Mouse (Mus musculus) T-helper 1 cell (primary cell): ENCODE measurements around the gene Col15a1.

Experiments
- in situ Hi-C: fragments of 300-600 bp; cut with MboI, MseI; formaldehyde crosslinking; loops from one replicate; pipeline ENCODE4 v1.15.1; 2025; ENCODE audit warnings: high pct_unique_total_duplicates

Col15a1 gene

DNA sequence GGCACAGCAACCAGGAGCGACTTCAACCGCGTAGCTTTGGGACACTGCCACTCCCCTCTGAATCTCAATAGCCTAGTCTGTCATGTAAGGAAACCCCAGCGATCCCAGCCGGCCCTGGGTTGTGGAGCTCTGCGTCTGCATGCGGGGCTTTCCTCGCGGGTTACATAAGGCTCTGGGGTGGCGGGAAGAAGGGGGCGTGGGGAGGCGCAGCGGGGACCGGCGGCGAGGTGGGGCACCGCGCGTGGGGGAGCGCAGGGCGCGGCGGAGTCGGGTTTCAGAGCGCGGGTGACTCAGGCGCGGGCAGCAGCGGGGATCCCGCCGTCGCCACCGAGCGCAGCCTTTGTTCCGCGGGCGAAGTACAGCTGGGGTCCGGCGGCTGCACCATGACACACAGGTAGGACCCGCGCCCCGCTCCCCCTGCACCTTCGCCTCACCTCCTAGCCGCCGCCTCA is at the start of gene Col15a1:
TSS of gene Col15a1 (plus strand) at position 193 of the 452 bp plus-strand sequence.
- in situ Hi-C loops: no loop called here

DNA sequence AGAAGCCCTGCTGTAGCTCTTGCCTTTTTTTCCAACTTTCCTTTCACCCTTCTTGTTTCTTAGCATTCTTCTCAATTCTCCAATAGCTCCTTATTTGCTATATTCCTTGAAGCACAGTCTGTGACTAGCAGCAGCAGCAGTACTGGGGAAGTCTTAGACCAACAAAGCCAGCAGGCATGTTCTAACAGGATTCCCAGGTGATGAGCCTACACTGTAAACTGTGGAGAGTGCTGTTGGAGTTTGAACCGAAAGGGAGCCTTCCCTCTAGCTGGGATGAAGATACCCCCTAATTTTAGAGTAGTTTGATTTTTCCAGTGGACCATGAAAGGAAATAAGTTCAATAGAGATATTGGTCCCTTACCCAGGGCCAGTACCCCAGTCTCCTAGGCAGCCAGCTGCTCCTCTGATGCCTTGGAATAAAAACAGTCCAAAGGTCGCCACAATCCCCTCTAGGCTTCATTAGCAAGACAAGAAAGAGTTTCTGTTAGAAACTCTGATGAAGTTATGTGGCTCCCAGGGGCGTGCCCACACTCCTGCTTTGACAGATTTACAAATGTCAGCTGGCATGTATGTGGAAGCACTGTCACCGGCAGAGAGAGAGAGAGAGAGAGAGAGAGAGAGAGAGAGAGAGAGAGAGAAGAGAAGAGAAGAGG is 46.7 kb upstream of the Col15a1 start:
- in situ Hi-C loops: no loop called here

DNA sequence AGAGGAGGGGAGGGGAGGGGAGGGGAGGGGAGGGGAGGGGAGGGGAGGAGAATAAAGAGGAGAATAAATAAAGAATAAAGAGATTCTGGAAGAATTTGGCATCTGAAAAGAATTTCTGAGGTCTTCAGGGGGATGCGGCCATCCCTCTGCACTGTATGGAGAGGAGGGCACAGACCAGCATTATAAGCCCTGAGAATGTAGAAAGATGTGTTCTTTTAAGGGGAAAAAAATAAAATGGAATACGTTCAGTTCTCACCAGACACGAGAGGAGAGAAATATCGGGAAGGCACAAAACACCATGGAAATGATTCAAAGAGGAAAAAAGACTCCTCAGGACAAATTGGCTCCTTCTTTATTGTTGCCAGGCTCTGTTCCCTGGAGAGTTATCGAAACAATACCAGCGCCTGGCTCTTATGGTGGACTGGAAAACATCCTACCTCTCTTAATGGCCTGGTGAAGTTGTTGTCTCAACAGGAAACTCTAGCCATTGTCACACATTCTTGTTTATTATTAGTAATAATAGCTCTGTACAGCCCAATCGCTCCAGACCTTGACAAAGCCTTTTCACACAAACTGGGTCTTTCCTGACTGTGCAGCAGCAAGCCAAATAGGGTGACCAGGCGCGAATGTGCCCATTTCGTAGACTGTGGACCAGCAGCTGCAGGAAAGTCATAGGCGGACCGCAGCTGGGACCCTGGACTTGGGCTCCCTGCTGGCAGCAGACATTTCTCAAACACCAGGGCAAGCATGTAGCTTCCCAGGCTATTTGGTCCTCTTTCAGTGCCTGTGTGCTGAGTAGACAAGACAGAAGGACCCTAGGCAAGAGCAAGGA is 46.0 kb upstream of the Col15a1 start:
- in situ Hi-C loops: no loop called here

GRCm38 (mm10) chr4:47172314-47172713 is 35.6 kb upstream of the Col15a1 start:
- in situ Hi-C loops: no loop called here

DNA sequence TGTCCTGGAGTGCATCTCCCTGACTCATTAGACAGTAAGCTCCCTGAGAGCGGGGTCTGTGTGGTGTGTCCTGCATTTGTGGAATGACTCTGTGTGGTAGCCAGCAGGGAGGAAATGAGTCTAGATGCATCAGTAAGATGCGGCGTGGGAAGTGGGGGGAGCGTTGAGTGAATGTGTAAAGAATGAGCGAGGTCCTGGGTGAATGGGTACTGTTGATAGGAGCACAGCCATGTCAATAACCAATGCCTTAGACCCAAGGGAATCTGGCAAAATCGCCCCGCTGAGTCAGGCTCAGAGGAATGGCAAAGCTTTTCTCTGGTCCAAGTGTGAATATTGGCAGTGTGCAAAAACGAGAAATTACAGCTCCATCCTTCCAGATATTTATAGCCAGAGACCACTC is 30.9 kb upstream of the Col15a1 start:
- in situ Hi-C loops: no loop called here

DNA sequence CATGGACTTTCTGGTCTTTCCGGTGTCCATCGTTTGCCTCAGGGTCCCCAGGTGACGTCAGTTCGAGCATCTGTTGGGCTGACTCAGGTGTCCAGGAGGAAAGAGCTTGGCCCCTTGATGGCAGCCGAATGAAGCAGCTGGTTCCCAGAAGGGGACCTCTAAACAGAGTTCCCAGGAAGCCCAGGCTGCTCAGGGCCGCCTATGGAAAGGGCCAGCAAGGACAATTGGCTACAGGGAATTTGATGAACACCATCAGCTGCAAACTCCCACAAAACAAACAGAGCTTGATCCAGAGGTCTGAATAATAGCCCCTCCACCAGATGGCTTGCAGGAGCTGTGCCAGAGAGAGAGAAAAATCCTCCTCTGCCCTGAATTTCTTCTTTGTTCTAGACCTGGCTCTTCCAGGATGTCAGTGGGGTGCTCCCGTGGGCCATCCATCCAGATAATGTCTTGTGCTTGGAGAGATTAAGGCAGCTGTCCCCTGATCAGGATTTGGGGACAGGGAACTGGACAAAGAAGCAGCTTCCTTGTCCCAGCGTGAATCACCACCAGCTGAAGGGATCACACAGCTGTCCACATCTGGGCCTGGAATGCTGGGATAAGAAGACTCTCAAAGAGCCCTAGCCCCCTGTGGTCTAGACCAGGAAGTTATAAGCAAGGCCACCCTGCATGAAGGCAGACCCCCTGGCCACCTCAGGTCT is 29.6 kb upstream of the Col15a1 start:
- in situ Hi-C loops: no loop called here

DNA sequence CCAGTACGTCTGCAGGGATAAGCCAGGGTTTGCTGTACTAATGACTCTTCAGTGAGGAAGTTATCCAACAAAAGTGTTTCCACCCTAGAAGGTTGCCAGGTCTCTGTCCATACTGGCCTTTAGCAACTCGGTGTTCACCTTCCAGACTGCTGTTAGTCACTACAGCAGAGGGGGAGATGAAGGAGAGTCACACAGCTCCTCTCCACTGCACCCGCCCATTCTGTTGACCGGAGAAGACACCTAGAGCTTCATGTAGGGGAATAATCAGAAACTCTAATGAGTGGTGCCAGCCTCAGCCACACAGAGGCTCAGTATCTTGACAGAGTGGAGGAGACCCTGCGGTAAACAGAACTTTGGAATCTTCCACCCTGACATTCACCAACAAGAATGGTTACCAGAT is 28.4 kb upstream of the Col15a1 start:
- in situ Hi-C loops: no loop called here

DNA sequence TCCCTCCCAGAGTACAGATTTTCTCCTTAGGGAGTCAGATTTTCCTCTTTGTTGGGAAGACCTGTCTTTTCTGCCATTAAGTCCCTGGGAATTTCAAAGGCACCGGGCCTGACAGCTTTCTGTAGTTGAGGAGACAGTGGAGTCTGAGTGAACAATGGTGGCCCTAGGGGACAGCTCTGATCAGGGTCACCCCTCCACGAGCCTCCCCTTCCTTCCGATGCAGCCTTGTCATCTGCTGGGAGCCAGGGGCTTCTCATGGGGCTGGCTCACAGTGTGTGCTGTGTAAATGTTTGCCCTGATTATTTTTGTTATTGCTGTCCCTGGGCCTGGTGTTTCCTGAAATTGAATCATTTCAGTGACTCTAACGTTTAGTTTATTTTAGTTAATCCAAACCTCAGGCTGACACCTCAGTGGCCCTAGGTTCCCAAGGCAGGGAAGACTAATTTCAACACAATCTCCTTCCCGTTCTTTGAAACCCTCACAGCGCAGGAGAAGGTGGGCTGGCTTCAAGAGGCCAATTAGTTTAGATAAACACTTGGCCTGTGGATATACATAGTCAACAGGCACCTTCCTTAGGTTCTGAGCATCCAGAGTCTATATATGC is 23.8 kb upstream of the Col15a1 start:
- in situ Hi-C loops: no loop called here

DNA sequence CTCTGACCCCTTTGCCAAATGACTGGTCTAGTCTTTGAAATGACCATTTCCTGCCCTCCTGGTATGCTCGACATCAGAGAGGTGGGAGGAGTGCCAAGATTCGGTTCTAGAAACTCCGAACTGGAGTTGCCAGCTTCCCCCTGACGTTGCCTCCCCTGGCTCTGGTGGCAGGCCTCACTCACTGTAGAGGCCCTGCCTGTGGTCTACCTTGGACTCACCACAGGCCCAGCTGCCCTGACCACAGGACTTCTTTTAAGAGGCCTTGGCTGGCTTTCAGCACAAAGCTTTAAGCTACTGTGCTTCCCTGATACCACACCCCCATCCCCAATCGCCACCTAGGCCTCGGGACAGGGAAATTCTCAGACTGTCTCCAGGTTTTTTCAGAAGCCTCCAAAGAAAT is 21.4 kb upstream of the Col15a1 start:
- in situ Hi-C loops: loop anchor here (5.0 kb wide), 1 partner anchor 49 kb away; no protein-coding TSS in a partner anchor

DNA sequence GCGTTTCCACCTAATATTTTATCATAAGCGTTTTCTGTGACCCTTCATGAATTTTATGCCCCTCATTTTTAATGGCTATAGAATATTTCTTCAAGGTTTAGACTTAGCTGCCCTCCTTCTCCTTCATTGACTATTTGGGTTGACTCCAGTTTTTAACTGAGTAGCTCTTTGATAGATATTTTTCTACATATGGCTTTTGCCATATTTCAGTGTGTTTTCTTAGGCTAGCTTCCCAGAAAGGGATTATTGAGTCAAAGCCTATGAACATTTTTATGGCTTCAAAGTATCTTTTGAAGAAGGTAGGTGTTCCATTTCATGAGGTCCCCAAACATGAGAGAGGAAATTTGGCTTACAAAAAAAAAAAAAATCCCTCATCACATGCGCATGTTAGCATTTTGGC is 11.8 kb upstream of the Col15a1 start:
- in situ Hi-C loops: no loop called here

DNA sequence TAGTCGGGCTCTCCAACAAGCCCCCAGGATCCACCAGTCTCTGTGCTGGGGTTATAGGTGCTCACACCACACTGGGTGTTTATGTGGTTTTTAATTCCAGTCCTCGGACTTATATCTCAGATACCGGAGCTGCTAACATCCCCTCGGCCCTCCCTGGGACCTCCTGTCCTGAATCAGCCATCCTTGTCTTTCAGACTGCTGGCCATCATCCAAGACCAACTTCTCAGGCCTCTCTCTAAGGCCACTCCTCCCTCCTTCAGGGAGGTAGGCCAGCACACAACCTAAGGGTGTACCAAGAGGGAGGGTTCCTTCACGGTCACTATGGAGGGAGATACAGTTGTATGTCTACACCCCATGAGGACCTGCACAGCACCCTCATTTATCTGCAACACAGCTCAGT is 4.3 kb upstream of the Col15a1 start:
- in situ Hi-C loops: no loop called here

DNA sequence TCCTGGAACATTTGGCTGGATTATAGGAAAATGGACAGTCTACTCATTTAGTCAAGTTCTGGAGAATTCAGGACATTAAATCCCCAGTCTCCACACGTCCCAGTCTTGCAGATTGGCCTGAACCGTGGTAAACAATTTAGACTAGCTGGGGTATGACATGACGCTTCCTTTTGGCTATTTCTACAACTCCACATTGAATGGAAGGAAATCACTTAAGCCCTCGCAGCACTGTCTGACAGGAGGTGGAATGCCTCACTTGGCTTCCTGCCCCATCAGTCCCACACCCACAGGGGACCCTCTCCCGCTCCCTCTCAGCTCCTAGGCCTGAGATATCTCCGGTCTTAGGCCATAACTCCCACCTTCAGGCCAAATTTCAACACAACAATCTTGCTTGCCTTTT is 2.1 kb upstream of the Col15a1 start:
- in situ Hi-C loops: no loop called here

- in situ Hi-C loops: no loop called here
Measured at GRCm38 (mm10) chr4:47208421-47208991, 545 bp downstream of the Col15a1 start.

- in situ Hi-C loops: no loop called here
Measured at GRCm38 (mm10) chr4:47209466-47209865, 1.5 kb downstream of the Col15a1 start.

DNA sequence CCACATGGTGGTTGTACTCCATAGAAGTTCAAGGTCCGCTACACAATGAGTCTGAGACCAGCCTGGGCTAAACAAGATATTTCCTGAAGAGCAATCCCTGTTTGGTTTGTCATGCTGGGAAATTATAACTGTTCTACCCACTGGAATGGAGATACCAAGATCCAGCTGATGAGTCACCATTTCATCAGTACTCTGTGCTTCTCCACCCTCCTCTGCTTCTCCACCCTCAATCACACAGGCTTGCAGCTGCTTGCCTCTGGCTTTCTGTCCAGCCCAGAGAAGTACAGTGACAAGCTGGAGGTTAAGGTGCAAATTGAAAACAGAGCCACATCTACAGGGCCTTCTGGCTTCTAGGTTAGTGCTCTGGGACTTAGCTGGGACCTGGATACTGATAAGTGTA is 10.9 kb downstream of the Col15a1 start:
- in situ Hi-C loops: no loop called here

- in situ Hi-C loops: no loop called here
Measured at GRCm38 (mm10) chr4:47219393-47219792, 11.4 kb downstream of the Col15a1 start.

- in situ Hi-C loops: no loop called here
Measured at GRCm38 (mm10) chr4:47220544-47220943, 12.6 kb downstream of the Col15a1 start.

DNA sequence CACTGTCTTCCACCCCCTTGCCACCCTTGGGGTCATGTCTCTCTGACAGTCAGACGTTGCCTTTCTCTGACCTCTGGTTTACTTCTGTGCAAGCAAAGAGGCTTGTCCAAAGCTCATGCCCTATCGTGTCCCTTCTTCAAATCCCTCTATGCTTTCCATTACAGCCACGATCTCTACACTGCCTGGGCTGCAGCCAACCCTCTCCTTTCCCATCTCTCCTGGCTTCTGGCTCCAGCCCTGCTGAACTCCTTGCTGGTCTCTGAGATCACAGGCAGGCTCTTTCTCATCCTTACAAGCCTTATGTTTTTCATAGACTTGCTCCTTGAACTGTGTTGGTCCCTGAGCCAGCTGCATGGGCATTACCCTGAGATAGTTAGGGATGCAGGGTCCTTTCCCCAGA is 14.2 kb downstream of the Col15a1 start:
- in situ Hi-C loops: no loop called here

- in situ Hi-C loops: no loop called here
Measured at GRCm38 (mm10) chr4:47225920-47226319, 18.0 kb downstream of the Col15a1 start.

DNA sequence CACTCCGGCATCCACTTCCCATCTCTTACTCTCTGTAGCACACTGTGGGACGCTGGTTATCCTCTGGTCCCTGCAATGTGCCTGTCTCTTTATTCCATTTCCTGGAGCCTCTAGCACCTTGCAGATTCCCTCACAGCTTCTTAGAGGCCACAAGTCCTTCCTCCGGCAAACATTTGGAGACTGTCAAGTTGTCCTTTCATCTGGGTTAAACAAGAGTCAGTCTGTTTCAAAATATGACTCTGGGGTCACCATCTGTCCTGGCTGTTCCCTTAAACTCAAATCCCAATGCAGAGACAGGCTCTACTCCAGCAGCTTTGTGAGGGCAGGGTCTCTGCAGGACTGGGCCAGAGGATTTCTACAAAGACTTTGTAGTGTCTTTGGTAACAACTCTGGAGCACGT is 19.1 kb downstream of the Col15a1 start:
- in situ Hi-C loops: no loop called here

GRCm38 (mm10) chr4:47227756-47228155 is 19.8 kb downstream of the Col15a1 start:
- in situ Hi-C loops: no loop called here

DNA sequence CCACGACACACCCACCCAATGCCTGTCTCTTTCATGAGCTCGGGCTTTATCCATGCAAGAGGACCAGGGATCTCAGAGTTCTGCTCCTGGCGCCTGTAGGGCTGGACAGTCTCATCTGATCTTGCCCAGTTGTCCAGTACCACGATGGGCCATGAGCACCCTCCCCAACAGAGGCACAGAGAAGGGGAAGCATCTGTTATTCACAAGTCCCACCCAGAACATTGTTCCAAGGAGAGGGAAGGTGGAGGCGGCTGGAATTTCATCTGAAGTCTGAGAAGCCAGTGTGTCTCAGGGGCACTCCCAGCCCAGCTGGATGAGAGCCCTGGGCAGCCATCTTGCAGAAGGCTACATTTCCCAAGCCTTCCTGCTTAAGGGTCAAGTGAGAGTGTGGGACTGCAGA is 21.0 kb downstream of the Col15a1 start:
- in situ Hi-C loops: no loop called here
